Mouse (Mus musculus) frontal cortex, adult 2 months (tissue): ENCODE data around the gene Smc4. TPM values are rescaled to one million over a fixed set of nuclear protein-coding genes. Genes with fewer than 3 reads are reported as not detected.

Source experiments
- polyA plus RNA-seq: library from polyadenylated mRNA; depleted of rRNA; stranded (reverse); fragments of >200 nt; gene quantifications from 2 replicates; pipeline ENCODE4 v1.2.3, GENCODE M21; 2012; rRNA removed

Gene Smc4
- polyA plus RNA-seq, 1 experiment: 4.6 TPM

Other genes with a start within 250 kb of the Smc4 start
- 11.9 and 12.0 TPM in 2 replicates for gene 1110032F04Rik, start 135.2 kb upstream of the Smc4 start, polyA plus RNA-seq
- gene Ift80, start 168 bp upstream of the Smc4 start, polyA plus RNA-seq: 17.1 and 17.8 TPM in 2 replicates
- gene Trim59, start 40.0 kb downstream of the Smc4 start, polyA plus RNA-seq: 9.4 and 10.0 TPM in 2 replicates
- gene Kpna4, start 122.4 kb downstream of the Smc4 start, polyA plus RNA-seq: 35.9 and 40.6 TPM in 2 replicates
- not detected in 2 replicates for gene Arl14, start 217.7 kb downstream of the Smc4 start, polyA plus RNA-seq